8 mouse cellular contexts compared by ENCODE assay signal in genomic region chr13:56563075-56563474, GRCm38 (mm10). TPM values are rescaled to one million over a fixed set of nuclear protein-coding genes. Genes with fewer than 3 reads are reported as not detected.
DNase-seq lines count a peak whose midpoint lies in the region; ATAC-seq and TF ChIP-seq lines count a peak whose summit lies in the region.

No protein-coding gene starts in this region.

- ATAC-seq in hindbrain, embryonic 13.5 days (ENCODE audit: low FRiP score): no peak

- DNase-seq in hindbrain, embryonic 10.5 days (ENCODE audit: low spot score): peak; percentile 35
- DNase-seq in spleen, adult 2 months (ENCODE audit: low read depth in 1 of 2, low spot score in 2 of 2): no peak
- no peak for DNase-seq in spleen, postnatal 36 days (ENCODE audit: low spot score in 2 of 2)
- DNase-seq in cerebellum, postnatal 14 days: peak; percentile 19 to 51
- peak; percentile 59 for DNase-seq in limb, embryonic 10.5 days (ENCODE audit: low spot score)
- peak; percentile 48 for DNase-seq in thymus, postnatal 14 days
- no peak for DNase-seq in urinary bladder, adult 18-20 months (ENCODE audit: low spot score in 2 of 2)

- TF ChIP-seq POLR2A in spleen, adult 2 months (IDR thresholded peaks at IDR 0.05; ENCODE audit: low read depth, low read length): no peak

- no peaks in the 10 kb centered on the region for H3K27me3 ChIP-seq in hindbrain, embryonic 10.5 days (ENCODE audit: insufficient read depth, poor library complexity, severe bottlenecking)
- H3K27me3 ChIP-seq in hindbrain, embryonic 13.5 days: 0 out of 2 replicates have a peak, but pooled peaks cover 5% of the 10 kb centered on the region
- no peaks in the 10 kb centered on the region for H3K27me3 ChIP-seq in spleen, adult 2 months (ENCODE audit: control insufficient read depth, insufficient read depth, low read length)
- H3K27me3 ChIP-seq in limb, embryonic 10.5 days (ENCODE audit: low read depth, poor library complexity, severe bottlenecking): no peaks in the 10 kb centered on the region

- H3K36me3 ChIP-seq in hindbrain, embryonic 10.5 days: no peaks in the 10 kb centered on the region
- H3K36me3 ChIP-seq in hindbrain, embryonic 13.5 days: no peaks in the 10 kb centered on the region
- H3K36me3 ChIP-seq in spleen, adult 2 months (ENCODE audit: control insufficient read depth, insufficient read depth, low read length): no peaks in the 10 kb centered on the region
- no peaks in the 10 kb centered on the region for H3K36me3 ChIP-seq in limb, embryonic 10.5 days

- H3K4me2 ChIP-seq in hindbrain, embryonic 13.5 days: no peak overlapping the region

- no peak overlapping the region for H3K4me3 ChIP-seq in hindbrain, embryonic 10.5 days
- no peak overlapping the region for H3K4me3 ChIP-seq in hindbrain, embryonic 13.5 days
- H3K4me3 ChIP-seq in spleen, adult 2 months (ENCODE audit: extremely low read depth, insufficient read depth, insufficient read length): no peak overlapping the region
- H3K4me3 ChIP-seq in limb, embryonic 10.5 days: no peak overlapping the region

- no peak overlapping the region for H3K9ac ChIP-seq in hindbrain, embryonic 13.5 days

- no peak overlapping the region for H3K27ac ChIP-seq in hindbrain, embryonic 10.5 days
- no peak overlapping the region for H3K27ac ChIP-seq in hindbrain, embryonic 13.5 days
- no peak overlapping the region for H3K27ac ChIP-seq in spleen, adult 2 months (ENCODE audit: insufficient read depth, low read length)
- H3K27ac ChIP-seq in limb, embryonic 10.5 days: no peak overlapping the region

- 40% methylated on average over 6 of the region's 6 CpGs for WGBS in hindbrain, embryonic 10.5 days
- 40% methylated on average over 6 of the region's 6 CpGs for WGBS in hindbrain, embryonic 13.5 days
- WGBS in spleen, adult 2 months: 30% methylated on average over 6 of the region's 6 CpGs
- 37% methylated on average over 6 of the region's 6 CpGs for WGBS in limb, embryonic 10.5 days

- no peaks in the 10 kb centered on the region for H3K9me3 ChIP-seq in hindbrain, embryonic 10.5 days
- no peaks in the 10 kb centered on the region for H3K9me3 ChIP-seq in hindbrain, embryonic 13.5 days
- no peaks in the 10 kb centered on the region for H3K9me3 ChIP-seq in limb, embryonic 10.5 days (replicated peaks)

- peak; percentile 18; the same call in 1 of the 2 replicates for TF ChIP-seq CTCF in spleen, adult 2 months (IDR thresholded peaks at IDR 0.05; ENCODE audit: extremely low read depth, insufficient read depth, insufficient read length, insufficient replicate concordance)

- H3K4me1 ChIP-seq in hindbrain, embryonic 10.5 days (replicated peaks): peaks cover 21% of the 10 kb centered on the region
- peaks cover 9% of the 10 kb centered on the region for H3K4me1 ChIP-seq in hindbrain, embryonic 13.5 days (replicated peaks)
- H3K4me1 ChIP-seq in spleen, adult 2 months (ENCODE audit: control insufficient read depth, insufficient read depth, insufficient read length): no peaks in the 10 kb centered on the region
- peaks cover 8% of the 10 kb centered on the region for H3K4me1 ChIP-seq in limb, embryonic 10.5 days

RNA-seq across cellular contexts. Expression of gene Lect2, which starts 14.8 kb away (rescaled TPM):
- not detected in 2 replicates for polyA plus RNA-seq in hindbrain, embryonic 10.5 days (2016; fragmentation: Nextera tagmentation; extraction: Ambion mirVana)
- not detected in 2 replicates for polyA plus RNA-seq in hindbrain, embryonic 13.5 days (2015; fragmentation: Nextera tagmentation; extraction: Ambion mirVana)
- polyA plus RNA-seq in spleen, adult 2 months (2012; rRNA removed): not detected in 2 replicates
- polyA plus RNA-seq in limb, embryonic 10.5 days (2016; fragmentation: Nextera tagmentation; extraction: Ambion mirVana): not detected in 2 replicates

RNA-seq across cellular contexts. Expression of gene Fbxl21, which starts 40.8 kb away (rescaled TPM):
- polyA plus RNA-seq in hindbrain, embryonic 10.5 days (2016; fragmentation: Nextera tagmentation; extraction: Ambion mirVana): 1.4 and 3.2 TPM in 2 replicates
- 2.8 and 3.5 TPM in 2 replicates for polyA plus RNA-seq in hindbrain, embryonic 13.5 days (2015; fragmentation: Nextera tagmentation; extraction: Ambion mirVana)
- 0.26 and 0.41 TPM in 2 replicates for polyA plus RNA-seq in spleen, adult 2 months (2012; rRNA removed)
- polyA plus RNA-seq in limb, embryonic 10.5 days (2016; fragmentation: Nextera tagmentation; extraction: Ambion mirVana): 1.1 and 1.4 TPM in 2 replicates

RNA-seq across cellular contexts. Expression of gene Tgfbi, which starts 46.2 kb away (rescaled TPM):
- polyA plus RNA-seq in hindbrain, embryonic 10.5 days (2016; fragmentation: Nextera tagmentation; extraction: Ambion mirVana): 38.4 and 42.9 TPM in 2 replicates
- 11.3 and 14.6 TPM in 2 replicates for polyA plus RNA-seq in hindbrain, embryonic 13.5 days (2015; fragmentation: Nextera tagmentation; extraction: Ambion mirVana)
- polyA plus RNA-seq in spleen, adult 2 months (2012; rRNA removed): 56.0 and 74.3 TPM in 2 replicates
- polyA plus RNA-seq in limb, embryonic 10.5 days (2016; fragmentation: Nextera tagmentation; extraction: Ambion mirVana): 26.3 and 38.9 TPM in 2 replicates

Comparison
In these comparisons a context has a peak if more than half of its experiments do, and no peak if none do; other contexts are left out.
1. DNase-seq: peak in hindbrain, embryonic 10.5 days (single experiment), cerebellum, postnatal 14 days (2 of 2), limb, embryonic 10.5 days (single experiment) and thymus, postnatal 14 days (single experiment); none in spleen, adult 2 months (0 of 2), spleen, postnatal 36 days (0 of 2) and urinary bladder, adult 18-20 months (0 of 2).